Comparison of ENCODE assay signal across 28 mouse cellular contexts in genomic region chrX:155177230-155177629, GRCm38 (mm10). TPM values are rescaled to one million over a fixed set of nuclear protein-coding genes. Genes with fewer than 3 reads are reported as not detected.
DNase-seq lines count a peak whose midpoint lies in the region; ATAC-seq and TF ChIP-seq lines count a peak whose summit lies in the region.
"Had no signal": no experiment of that assay in that cellular context is flagged by ENCODE, and none has a peak within 500 bp of the region (broad histone marks: within the 10 kb centered on the region; RNA-seq: fewer than 3 reads in every experiment).

No protein-coding gene starts in this region.

- 75% methylated on average over 2 of the region's 2 CpGs for WGBS in lung, adult 2 months
- 90% methylated on average over 2 of the region's 2 CpGs for WGBS in forebrain, embryonic 10.5 days

- no peak overlapping the region for H3K27ac ChIP-seq in forebrain, embryonic 10.5 days
- H3K27ac ChIP-seq: heart, embryonic 10.5 days; hindbrain, embryonic 12.5 days; kidney, embryonic 15.5 days; lung, embryonic 15.5 days had no signal

- ATAC-seq in megakaryocyte, adult 5-6 weeks (ENCODE audit: poor library complexity, severe bottlenecking), result peak; percentile 81
- ATAC-seq: forebrain, embryonic 14.5 days; midbrain, embryonic 16.5 days had no signal

- intact Hi-C loops in heart, postnatal 25 days (cut with DNase I), result no loop called here

- H3K36me3 ChIP-seq in forebrain, embryonic 10.5 days (replicated peaks), result no peaks in the 10 kb centered on the region
- H3K36me3 ChIP-seq: heart, embryonic 10.5 days; hindbrain, embryonic 12.5 days; kidney, embryonic 15.5 days; lung, embryonic 15.5 days had no signal

- no peak for TF ChIP-seq CTCF in lung, adult 2 months (IDR thresholded peaks at IDR 0.05; ENCODE audit: insufficient read depth, low read length)

- no peaks in the 10 kb centered on the region for H3K4me1 ChIP-seq in lung, adult 2 months (ENCODE audit: control insufficient read depth, insufficient read depth, low read length)
- no peaks in the 10 kb centered on the region for H3K4me1 ChIP-seq in forebrain, embryonic 10.5 days
- H3K4me1 ChIP-seq: heart, embryonic 10.5 days; hindbrain, embryonic 12.5 days; kidney, embryonic 15.5 days; lung, embryonic 15.5 days had no signal

- DNase-seq in heart, adult 8-10 months (ENCODE audit: low spot score), result peak; percentile 1
- DNase-seq in heart, postnatal 25 days (ENCODE audit: low spot score), result no peak
- DNase-seq in lung, postnatal 36 days, result peak; percentile 31
- DNase-seq in lung, adult 2 months, result no peak
- no peak for DNase-seq in forebrain, embryonic 10.5 days (ENCODE audit: extremely low spot score, low spot score)
- DNase-seq in thymus, postnatal 4 days, result no peak
- DNase-seq in gastrocnemius, adult 8-10 months (ENCODE audit: low spot score in 2 of 2), result no peak
- DNase-seq: adrenal gland, postnatal 25 days; cerebellum, adult 8-10 months; gastrocnemius, postnatal 25 days; right cerebral cortex, postnatal 14 days; thymus, postnatal 14 days had no signal

- TF ChIP-seq POLR2A in lung, adult 2 months (IDR thresholded peaks at IDR 0.05; ENCODE audit: borderline replicate concordance, extremely low read depth, low read depth, low read length), result no peak

- H3K27me3 ChIP-seq in forebrain, embryonic 10.5 days (ENCODE audit: poor library complexity, severe bottlenecking), result no peaks in the 10 kb centered on the region
- H3K27me3 ChIP-seq: hindbrain, embryonic 12.5 days; kidney, embryonic 15.5 days; lung, embryonic 15.5 days had no signal

- no peaks in the 10 kb centered on the region for H3K9me3 ChIP-seq in forebrain, embryonic 10.5 days
- H3K9me3 ChIP-seq: heart, embryonic 10.5 days; hindbrain, embryonic 12.5 days; kidney, embryonic 15.5 days; lung, embryonic 15.5 days had no signal

- no peak overlapping the region for H3K4me3 ChIP-seq in lung, adult 2 months (replicated peaks; ENCODE audit: extremely low read depth, low read depth, low read length)
- no peak overlapping the region for H3K4me3 ChIP-seq in forebrain, embryonic 10.5 days
- H3K4me3 ChIP-seq: erythroblast, embryonic 14.5 days; heart, embryonic 10.5 days; hindbrain, embryonic 12.5 days; kidney, embryonic 15.5 days; lung, embryonic 15.5 days had no signal

RNA-seq across cellular contexts. Expression of gene Sat1, which starts 39.0 kb away (rescaled TPM):
- 10 to 100 TPM; 20.5 to 45.5 (median 27.4) TPM for total RNA-seq in heart, adult 8-10 months (2022)
- 10 to 100 TPM; 34.8 to 35.5 TPM for total RNA-seq in heart, postnatal 25 days (2021)
- polyA plus RNA-seq in lung, adult 2 months (2012; rRNA removed), result 40.0 and 65.8 TPM in 2 replicates
- 801 and 834 TPM in 2 replicates for total RNA-seq in megakaryocyte, adult 5-6 weeks (2015)
- 703 and 873 TPM in 2 replicates for total RNA-seq in megakaryocyte, adult 5-6 weeks (2017)
- 58.4 and 65.7 TPM in 2 replicates for polyA plus RNA-seq in forebrain, embryonic 10.5 days (2016; fragmentation: Nextera tagmentation; extraction: Ambion mirVana)
- 10 to 100 TPM; 11.0 to 19.8 (median 16.4) TPM for total RNA-seq in gastrocnemius, adult 8-10 months (2022)

RNA-seq across cellular contexts. Expression of gene Cldn34b2, which starts 49.0 kb away (rescaled TPM):
- not detected for total RNA-seq in heart, adult 8-10 months (2022)
- not detected for total RNA-seq in heart, postnatal 25 days (2021)
- not detected in 2 replicates for polyA plus RNA-seq in lung, adult 2 months (2012; rRNA removed)
- total RNA-seq in megakaryocyte, adult 5-6 weeks (2015), result not detected in 2 replicates
- total RNA-seq in megakaryocyte, adult 5-6 weeks (2017), result not detected in 2 replicates
- not detected in 2 replicates for polyA plus RNA-seq in forebrain, embryonic 10.5 days (2016; fragmentation: Nextera tagmentation; extraction: Ambion mirVana)
- not detected for total RNA-seq in gastrocnemius, adult 8-10 months (2022)
- total RNA-seq: adrenal gland, postnatal 25 days; gastrocnemius, postnatal 25 days; left cerebral cortex, postnatal 36 days; megakaryocyte-erythroid progenitor cell, adult 5-6 weeks; MEL; neutrophil, adult 5-6 weeks had no signal
- polyA plus RNA-seq: embryonic facial prominence, embryonic 11.5 days; erythroblast, embryonic 14.5 days; forebrain, embryonic 14.5 days; heart, embryonic 10.5 days; heart, postnatal 0 days; hindbrain, embryonic 12.5 days; kidney, embryonic 15.5 days; large intestine, adult 2 months; liver, embryonic 11.5 days; lung, embryonic 15.5 days; midbrain, embryonic 16.5 days had no signal

Comparison
In these comparisons a context has a peak if more than half of its experiments do, and no peak if none do; other contexts are left out.
1. DNase-seq: peak in heart, adult 8-10 months (single experiment) and lung, postnatal 36 days (single experiment); none in heart, postnatal 25 days (single experiment), lung, adult 2 months (single experiment), forebrain, embryonic 10.5 days (single experiment), thymus, postnatal 4 days (single experiment) and gastrocnemius, adult 8-10 months (0 of 2).
2. RNA of gene Sat1, which starts 39.0 kb away (total RNA-seq): 703 to 873 TPM in megakaryocyte, adult 5-6 weeks; 34.8 to 35.5 TPM in heart, postnatal 25 days, 20.5 to 45.5 TPM in heart, adult 8-10 months and 11.0 to 19.8 TPM in gastrocnemius, adult 8-10 months; every median in the first group is over 10 times any median in the second.